Mouse (Mus musculus) cerebellum, adult 9-10 months (tissue): Measurements from ENCODE around the gene Hsd11b1.
A peak's percentile ranks its signal among the peaks of the same experiment; 100 is the strongest.
"Not testable (repeated sequence)": the region's sequence is repeated elsewhere in the genome, so short reads cannot be mapped to it uniquely, and the experiment has no call there.

Experiments used
- DNase-seq: peaks from one replicate; pipeline ENCODE4 v3.0.0; 2022

Gene Hsd11b1

DNA sequence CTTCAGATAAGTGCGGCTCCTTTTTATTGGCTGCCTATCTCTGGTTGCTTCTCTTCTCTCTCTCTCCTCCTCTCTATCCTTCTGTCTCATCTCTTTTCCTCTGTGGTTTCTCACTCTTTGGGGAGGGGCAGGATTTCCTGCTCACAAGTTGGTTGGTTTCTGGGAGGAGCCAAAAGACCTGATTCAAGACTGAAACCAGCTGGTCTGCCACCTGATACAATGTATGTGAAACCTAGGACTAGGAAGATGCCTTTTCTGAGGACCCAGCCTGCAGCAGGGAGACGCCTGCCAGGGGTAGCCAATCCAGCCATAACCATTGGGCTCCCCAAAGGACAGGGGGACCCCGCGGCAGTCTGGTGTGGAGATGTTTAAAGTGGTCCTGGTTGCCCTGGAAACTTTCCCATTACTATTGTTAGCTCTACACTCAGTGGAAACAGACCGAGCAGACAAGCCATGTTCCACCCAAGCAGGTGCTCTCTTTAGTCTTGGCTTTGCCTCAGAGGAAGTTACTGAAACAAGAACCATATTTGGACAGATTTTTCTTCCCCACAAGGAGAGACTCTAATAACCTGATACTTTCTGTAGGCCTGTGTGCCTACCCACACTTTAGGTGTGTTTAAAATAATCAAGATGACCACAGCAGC is at the start of gene Hsd11b1:
Gene Hsd11b1 (minus strand): TSS at position 121 of the 644 bp plus-strand sequence.
- no peak for DNase-seq

DNA sequence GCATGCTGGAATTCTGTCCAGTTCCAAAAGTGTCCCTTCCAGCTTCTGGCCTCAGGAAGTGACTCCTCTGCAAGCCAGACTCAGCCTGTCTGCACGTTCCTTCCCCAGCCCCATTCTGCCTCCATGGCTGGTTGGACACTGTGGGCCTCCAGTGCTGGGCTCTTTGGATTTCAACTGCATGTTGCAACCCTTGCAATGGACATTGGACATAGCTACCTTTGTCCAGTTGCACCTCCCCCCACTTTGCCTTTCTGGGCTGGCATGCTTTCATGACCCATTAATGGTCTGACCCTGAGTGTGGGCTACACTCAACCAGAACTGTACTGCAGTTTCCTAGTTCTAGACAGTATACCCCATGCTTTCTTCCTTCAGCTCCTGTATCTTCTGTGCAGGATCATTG is 47.7 kb upstream of the Hsd11b1 start:
- no peak for DNase-seq

DNA sequence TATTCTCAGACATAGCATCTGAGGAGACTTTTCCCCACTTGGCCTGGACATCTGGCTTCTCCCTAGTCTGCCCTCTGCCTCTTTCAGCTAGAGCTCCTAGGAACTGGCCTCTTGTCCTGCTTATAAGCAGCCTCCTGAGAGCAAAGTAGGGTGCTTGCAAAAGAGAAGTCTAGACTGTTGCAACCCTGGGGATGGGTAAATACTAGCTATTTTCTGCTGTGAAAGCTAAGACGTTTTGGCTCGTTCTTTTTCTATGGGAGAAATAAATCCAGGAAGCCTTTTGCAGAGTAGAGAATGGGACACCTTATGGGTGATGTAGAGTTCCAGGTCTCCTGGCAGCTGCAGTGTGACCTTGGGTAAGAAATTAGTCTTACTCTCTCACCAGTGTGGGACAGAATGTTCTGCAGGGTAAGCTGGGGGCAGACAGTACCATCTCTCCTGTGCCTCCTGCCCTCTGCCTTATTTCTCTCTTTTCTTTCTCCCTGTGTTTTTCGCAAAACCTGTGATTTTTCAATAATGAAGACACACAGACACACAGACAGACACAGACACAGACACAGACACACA is 46.7 kb upstream of the Hsd11b1 start:
- DNase-seq = no peak

DNA sequence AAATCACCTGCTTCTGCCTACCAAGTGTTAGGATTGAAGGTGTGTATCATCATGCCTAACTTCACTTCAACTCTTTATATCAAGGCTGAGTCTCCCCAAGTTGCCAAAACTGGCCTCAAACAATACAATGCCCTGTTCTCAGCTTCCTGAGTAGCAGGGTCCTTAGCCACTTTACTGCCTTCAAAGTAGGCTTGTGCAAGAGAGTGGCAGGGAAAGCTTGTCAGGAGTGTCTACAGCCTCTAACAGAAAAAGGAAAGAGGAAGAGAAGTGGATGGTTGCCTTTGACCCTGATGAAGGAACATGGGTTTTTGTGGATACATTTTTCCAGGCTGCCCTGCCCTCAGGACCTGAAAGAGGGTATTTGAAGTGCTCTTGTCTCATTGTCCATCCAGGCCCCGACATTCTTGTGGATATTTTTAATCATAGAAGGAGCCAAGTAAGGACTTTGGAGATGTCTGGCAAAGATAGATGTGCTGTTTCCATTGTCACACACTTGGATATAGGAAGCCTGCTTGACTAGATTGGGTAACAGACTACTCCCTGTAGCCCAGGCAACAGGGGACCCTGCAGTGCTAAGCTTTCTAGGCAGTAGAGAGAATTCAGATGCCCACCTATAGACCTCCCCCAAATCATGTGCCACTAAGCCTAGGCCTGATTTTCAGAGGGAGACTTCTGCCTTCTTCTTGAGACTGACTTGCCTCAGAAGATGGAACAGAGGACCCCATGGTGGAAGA is 46.1 kb upstream of the Hsd11b1 start:
- DNase-seq = no peak

DNA sequence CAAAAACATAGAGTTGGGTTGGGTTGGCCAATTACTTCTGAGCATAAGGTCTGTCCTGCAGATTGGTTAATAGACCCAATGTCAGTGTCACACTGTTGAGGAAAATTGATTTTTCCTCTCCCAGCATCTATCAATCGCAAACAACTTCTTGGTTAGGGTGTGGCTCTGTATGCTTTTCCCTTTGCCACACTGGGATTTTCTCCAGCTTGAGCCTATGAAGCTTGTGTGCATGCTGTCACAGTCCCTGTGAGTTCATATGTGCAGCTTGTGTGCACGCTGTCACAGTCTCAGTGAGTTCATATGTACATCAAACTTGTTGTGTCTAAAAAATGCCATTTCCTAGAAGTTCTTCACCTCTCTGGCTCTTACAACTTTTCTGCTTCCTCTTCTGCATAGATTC is 43.0 kb upstream of the Hsd11b1 start:
- DNase-seq = peak; percentile 13

DNA sequence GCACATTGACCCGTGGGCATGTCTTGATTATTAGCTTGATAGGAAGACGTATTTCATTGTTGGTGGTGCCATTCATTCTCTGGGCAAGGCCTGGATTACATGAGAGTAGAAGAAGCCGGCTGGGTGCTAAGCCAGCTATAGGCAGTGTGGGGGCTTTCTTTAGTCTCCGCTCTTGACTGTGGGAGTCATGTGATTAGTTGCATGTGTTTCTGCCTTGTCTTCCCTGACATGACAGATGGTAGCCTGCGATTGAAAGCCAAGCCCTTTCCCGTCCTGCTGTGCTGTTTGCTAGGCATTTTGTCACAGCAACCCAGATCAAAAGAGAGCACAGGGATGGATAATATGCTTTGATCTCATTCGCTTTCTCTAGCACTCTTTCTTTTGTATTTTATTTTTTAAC is 41.5 kb upstream of the Hsd11b1 start:
- peak; percentile 89 for DNase-seq

DNA sequence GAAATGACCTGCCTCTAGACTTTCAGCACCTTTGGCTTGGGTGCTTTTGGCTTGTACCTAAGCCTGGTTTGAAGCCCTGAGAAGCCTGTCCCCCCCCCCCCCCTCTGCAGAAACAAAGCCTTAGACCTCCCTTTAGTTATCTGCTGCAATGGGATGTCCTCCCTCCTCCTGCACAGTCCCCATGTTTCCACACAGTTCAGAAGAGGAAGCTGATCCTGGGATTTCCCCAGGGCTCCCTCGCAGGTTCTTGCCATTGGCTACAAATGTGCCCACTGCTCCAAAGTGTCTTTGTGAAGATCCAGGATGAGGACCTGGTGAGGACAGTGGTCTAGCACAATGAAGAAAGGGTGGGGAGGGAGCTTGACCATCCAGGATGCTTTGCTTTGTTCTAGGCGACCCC is 39.2 kb upstream of the Hsd11b1 start:
- DNase-seq = no peak

DNA sequence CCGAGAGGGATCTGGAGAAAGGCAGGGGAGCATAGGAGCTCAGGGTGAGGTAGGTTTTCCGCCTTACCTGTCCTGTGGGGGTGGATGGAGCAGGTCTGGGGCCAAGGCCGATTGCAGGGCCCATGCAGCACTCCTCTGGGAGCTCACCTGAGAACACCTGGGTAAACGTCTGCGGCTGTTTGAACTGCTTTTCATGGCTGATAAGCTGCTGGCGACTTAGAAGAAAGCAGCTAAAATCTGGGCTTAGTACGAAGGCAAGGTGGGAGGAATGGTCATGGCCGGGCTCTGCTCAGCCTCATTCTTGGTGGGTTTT is 38.2 kb upstream of the Hsd11b1 start:
- peak; percentile 31 for DNase-seq

DNA sequence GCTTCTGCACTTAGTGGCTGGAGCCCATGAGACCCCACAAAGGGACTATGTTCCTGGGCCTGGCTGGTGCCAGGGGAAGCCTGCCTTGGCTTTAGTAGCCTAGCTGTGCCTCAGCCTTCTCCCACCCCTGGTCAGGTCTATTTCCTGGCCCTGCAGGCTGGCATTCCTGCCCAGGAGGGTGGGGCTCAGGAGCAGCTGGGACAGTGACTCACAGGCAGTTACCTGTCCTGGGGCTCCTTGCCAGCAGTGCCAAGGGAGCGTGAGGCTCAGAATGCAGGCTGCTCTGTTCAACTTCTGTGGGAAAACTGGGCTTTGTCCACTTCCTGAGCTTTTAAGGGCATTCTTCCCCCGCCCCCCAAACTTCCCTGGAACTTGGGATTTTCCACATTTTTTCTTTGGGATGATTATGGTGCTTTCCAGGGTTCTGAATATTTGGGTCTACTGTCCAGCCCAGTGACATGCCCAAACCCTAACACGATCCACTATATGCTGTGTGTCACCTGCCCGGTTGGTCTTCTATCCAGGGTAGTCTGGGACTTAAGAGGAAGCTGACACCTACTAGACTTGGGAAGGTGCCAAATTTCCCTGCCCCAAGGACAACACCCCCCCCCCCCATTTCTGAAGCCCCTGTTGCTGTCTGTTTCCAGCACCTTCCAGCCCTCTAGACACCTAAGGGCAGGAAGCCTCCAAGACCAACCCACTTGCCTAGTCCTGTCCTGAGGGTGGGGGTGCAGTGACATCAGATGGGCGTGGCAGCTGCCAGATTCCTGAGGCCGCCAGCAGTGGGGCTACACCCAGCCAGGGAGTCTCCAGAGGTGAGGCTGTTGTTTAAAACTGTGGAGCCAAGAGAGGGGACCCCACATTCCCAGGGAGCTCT is 37.6 kb upstream of the Hsd11b1 start:
- no peak for DNase-seq

DNA sequence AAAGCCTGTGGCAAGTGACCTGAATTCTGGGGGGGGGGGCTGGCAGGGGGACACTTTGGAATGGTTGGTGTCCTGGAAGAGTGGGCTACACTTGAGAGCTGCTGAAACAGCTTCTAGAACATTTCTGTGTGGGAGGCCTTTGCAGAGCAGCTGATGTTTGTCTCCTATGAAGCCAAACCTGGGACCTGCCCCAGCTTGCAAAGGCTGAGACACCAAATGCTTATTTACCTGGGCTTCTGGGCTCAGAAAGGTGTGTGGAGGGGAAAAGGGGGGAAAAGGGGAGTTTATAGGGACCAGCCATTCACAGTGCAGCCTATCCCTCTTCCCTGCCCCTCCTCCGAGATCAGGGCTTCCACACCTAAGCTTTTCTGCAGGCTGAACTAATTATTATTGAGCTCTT is 36.1 kb upstream of the Hsd11b1 start:
- DNase-seq = no peak

DNA sequence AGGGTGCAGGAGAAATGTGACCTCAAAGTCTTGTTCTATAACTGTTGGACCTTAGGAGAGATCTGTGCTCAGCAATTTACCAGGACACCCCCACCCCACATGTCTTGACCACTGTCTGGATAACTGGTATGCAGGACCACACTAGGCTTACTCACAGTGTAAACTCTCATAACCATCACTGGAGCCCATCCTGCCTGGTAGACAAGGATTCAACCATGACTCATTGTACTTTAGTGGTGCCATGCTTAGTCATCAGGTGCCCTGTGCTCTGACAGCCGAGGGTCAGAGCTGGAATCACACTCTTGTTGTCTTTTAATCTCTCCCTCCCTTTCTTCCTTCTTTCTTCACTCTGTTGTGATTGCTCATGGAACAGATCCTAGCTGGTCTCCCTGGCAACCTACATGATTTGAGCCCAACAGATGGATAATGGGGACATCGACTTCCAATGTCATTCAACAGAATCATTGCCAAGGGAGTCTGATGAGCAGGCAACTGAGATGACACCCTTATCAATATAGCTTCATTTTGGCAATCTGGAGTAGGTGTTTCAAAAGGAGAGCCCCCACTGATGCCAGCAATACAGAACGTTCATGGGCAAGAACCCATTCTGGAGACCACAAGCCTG is 34.4 kb upstream of the Hsd11b1 start:
- DNase-seq = no peak

DNA sequence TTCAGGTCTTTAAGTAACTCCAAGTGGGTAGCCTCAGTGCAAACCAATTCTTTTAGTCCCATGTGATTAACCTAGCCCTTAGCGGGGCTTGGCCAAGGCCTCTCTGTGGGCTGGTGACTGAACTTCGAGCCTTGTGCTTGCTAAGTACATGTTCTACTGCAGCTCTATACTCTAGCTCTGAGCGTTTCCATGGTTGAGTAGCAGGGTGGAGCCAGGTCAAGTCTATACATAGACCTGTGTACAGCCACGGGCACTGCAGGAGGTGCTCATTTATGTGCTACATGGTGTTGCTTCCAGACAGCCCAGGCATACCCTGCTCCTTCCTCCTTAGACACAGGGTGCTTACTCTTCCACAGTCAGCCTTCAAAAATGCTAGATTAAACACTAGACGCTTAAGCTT is 32.0 kb upstream of the Hsd11b1 start:
- DNase-seq = no peak

DNA sequence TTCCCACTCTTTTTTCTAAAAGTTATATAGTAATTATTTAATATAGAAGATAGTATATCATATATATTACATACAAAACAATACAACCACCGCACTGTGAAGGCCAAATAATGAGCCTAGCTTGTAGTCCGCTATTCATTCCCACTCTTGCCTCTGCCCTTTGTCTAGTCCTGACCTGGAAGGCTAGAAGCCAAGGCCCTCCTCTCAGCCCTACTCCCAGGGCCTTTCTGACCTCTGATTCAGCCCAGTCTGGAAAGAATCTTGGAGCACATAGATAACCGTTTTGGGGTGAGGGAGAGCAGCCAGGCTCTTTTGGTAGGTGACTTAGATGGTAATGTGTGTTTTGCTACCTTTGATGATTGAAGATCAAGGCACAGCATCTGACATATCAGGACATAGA is 30.1 kb upstream of the Hsd11b1 start:
- DNase-seq = no peak

DNA sequence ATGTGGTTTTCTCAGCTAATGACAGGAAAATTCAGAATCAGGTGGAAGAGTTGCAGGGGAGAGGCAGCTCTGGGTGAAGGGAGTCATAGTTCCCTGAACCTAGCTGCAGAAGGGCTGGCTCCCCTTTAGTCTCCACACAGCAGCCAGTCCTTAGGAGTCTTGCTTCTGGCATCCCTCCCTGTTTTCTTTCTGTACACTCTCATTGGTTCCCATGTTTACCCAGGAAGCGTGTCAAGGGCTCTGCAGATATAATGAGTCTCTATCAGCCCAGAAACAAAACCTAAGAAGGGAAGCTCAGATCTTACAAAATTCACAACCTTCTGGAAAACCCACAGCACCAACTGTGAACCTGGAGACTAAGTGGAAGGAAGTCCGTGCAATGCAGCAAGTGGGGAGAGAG is 29.2 kb upstream of the Hsd11b1 start:
- DNase-seq = no peak

DNA sequence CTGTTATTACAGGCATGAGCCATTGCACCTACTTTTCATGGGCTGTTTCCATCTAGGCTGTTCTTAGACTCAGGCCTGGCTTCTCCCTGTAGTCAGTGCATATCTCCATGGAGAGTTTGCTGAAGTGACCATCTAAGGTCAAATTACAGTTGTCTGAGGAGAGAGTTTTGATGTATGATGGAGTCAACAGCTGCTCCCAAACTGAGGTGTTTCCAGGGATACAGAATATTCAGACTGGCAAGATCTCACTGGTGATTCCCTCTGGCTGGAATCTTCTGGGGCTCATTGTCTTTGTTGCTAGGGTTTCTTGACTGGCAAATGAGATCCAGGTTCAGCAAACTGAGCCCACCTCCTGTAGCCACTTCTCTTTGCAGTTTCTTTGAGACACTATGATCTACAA is 26.8 kb upstream of the Hsd11b1 start:
- no peak for DNase-seq

DNA sequence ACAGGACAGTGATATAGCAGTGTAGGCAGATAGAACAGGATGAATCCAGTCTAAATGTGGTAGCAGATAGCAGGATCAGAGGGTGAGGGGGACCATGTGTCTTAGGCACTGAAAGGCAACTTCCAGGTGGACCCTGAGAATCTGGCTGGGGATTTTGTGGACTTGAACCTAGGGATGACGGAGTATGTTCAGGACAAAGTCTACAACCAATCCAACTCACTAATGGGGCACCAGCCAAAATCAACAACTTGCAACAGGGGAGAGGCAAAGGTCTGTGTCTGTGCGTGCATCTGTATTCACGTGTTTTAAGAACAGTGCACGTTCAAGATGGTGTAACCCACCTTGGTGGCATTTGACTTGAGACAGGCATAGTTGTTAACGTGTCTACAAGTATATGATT is 26.0 kb upstream of the Hsd11b1 start:
- DNase-seq = no peak

DNA sequence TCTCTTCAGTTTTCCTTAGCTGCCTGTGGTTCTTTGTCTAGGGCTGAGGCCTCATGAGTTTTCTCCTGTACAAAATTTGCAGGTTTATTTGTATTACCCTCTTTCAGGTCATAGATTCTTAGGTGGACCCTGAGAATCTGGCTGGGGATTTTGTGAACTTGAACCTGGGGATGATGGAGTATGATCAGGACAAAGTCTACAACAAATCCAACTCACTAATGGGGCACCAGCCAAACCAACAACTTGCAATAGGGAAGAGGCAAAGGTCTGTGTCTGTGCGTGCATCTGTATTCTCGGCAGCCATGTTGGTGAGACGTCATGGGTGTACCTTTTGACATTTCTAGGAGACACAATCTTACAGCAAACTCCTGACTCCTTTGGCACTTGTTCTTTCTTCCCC is 25.2 kb upstream of the Hsd11b1 start:
- no peak for DNase-seq

DNA sequence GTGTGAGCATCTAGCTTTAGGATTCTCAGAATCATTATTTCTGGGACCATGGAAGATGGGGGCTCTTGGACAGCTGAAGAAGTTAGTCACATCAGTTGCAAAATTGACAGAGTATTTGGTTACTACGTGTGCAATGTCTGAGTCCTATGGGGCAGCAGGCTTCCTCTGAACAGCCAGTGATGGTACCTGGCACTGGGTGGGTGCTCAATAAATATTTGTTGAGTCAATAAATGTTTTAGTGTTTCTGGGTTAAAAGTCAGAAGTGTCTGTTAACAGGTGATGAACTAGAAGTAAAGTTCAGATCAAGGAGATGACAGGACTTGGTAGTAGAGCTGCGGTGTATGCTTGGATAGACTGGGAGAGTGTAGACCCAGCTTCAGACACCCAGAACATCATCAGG is 23.7 kb upstream of the Hsd11b1 start:
- no peak for DNase-seq

DNA sequence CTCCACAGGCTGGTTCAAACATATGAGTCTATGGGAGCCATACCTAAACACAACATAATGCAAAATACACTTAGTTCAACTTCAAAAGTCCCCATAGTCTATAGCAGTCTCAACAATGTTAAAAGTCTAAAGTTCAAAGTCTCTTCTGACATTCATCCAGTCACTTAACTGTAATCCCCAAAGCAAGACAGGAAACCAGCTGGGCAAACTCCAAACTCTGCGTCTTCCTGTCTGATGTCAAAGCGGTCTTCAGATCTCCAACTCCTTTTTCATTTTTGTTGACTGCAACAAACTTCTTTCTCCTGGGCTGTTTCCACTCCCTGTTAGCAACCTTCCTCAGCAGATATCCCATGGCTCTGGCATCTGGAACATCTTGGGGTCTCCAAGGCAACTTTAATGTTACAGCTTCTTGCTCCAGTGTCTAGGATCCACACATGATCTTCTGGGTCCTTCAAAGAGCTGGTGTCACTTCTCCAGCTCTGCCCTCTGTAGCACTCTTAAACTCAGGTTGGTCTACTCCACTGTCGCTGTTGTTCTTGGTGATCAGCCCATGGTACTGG is 22.0 kb upstream of the Hsd11b1 start:
- DNase-seq = not testable (repeated sequence)

DNA sequence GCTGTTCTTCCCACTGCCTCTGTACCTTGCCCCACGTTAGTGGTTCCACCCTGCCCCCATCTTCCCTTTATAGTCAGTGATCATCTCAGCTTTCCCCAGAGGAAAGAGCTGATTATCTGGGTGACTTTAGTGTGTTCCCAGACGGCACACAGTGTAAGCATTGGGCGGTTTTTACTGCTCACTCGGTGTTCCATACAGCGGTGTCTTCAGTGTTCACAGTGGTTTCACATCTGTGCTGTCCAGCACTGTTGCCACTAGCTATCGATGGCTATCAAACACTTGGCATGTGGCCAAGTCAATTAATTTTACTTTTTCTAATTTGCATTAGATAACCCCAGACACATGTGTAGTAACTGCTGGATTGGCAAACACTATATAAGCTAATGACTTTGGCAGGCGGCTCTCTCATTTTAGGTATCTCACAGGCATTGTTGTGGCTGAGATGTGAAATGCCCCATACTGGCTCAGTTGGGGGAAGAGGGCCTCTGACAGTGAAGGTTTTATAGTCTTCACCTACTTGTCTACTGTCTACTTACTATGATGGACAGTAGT is 20.4 kb upstream of the Hsd11b1 start:
- DNase-seq = no peak

DNA sequence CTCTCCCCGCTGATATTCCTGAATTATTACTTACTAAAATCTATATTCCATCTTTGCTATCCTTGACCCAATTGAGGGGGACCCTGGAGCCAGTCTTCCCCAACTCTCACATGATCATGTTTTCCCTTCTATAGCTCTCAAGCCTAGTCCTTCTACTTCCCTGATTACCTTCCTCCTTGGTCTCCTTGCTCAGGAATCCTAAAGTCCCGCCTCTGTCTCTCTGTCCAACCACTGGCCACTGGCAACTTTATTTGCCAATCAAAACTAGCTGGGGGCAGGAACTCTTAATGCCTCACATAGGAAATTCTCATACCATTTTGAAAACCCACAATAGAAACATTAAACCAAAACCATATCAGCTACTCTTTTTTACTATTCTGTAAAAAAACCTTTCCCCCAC is 17.5 kb upstream of the Hsd11b1 start:
- DNase-seq = no peak

DNA sequence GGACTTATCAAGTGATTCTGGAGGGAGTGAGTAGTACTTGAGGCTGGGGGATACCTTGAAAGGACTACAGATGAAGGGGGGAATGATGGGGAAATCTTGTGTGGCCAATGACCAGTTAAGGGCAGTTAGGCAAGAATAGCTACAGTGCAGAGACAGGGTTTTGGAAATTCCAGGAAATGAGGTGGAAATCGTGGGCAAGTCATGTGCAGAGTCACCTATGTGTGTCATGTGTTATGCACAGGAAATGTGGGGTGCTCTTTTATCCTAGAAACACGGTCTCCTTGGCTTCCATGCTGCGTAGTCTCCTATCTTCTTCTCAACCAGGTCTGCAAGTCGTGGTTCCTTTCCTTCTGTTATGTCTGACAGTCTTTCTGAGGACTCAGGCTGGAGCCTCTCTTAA is 15.6 kb upstream of the Hsd11b1 start:
- DNase-seq = no peak
